Mouse (Mus musculus) heart, postnatal 0 days (tissue): ENCODE results near the gene Peli3.

ENCODE experiments used
- CTCF ChIP-seq: IDR thresholded peaks from 2 replicates; pipeline ENCODE4 v1.5.1; 2016; ENCODE audit warnings: antibody characterized with exemption, control low read depth, low read depth
- EP300 ChIP-seq: IDR thresholded peaks from 2 replicates; pipeline ENCODE4 v1.6.1; 2016; ENCODE audit warnings: antibody characterized with exemption, low read depth

DNA sequence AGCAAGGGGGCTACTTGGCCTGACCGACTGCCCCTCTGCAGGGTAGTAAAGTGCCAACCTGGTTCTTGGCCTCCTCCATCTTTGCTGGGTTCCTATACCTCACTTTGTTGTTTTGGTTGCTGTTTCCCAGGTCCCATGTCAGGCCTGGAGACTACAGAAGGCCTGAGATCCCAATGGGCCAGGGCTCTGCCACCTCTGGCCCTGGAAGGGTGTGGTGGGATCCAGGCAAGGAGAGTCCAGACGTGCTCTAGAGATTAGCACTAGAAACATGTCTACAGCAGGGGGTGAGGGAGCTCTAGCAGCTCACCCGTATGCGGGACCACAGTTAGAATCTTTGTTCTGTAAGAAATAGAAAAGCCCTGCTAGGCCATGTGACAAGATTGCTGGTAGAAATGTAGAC, 59.0 kb downstream of the Peli3 start:
- TF ChIP-seq CTCF (no peak), EP300 (no peak)
